Mouse (Mus musculus): ENCODE data around the gene Odc1. TPM values are rescaled to one million over a fixed set of nuclear protein-coding genes. Genes with fewer than 3 reads are reported as not detected.

Odc1 gene
- polyA plus RNA-seq, 1 experiment from 2014 or later, result 101 TPM

- no peak for DNase-seq (ENCODE audit: low spot score)
Measured at GRCm38 (mm10) chr12:17586011-17586410, 41.4 kb downstream of the Odc1 start.

GRCm38 (mm10) chr12:17588436-17588835 lies 43.8 kb downstream of the Odc1 start:
- no peak for DNase-seq (ENCODE audit: low spot score)

- no peak for DNase-seq (ENCODE audit: low spot score)
Measured at GRCm38 (mm10) chr12:17588906-17589612, 44.5 kb downstream of the Odc1 start.

GRCm38 (mm10) chr12:17591249-17591648 lies 46.7 kb downstream of the Odc1 start:
- no peak for DNase-seq (ENCODE audit: low spot score)

- no peak for DNase-seq (ENCODE audit: low spot score)
Measured at GRCm38 (mm10) chr12:17593956-17594355, 49.4 kb downstream of the Odc1 start.

GRCm38 (mm10) chr12:17594701-17595100 lies 50.1 kb downstream of the Odc1 start:
- DNase-seq (ENCODE audit: low spot score), result no peak

- DNase-seq (ENCODE audit: low spot score), result no peak
Measured at GRCm38 (mm10) chr12:17595166-17595565, 50.6 kb downstream of the Odc1 start.

Other genes with a start within 250 kb of the Odc1 start
- gene Atp6v1c2, start 215.4 kb upstream of the Odc1 start, polyA plus RNA-seq (2015; fragmentation: Nextera tagmentation; extraction: Ambion mirVana), result 0.33 and 0.44 TPM in 2 replicates
- 19.7 and 21.3 TPM in 2 replicates for gene Nol10, start 196.3 kb upstream of the Odc1 start, polyA plus RNA-seq (2015; fragmentation: Nextera tagmentation; extraction: Ambion mirVana)
- 145 and 152 TPM in 2 replicates for gene Hpcal1, start 146.1 kb downstream of the Odc1 start, polyA plus RNA-seq (2015; fragmentation: Nextera tagmentation; extraction: Ambion mirVana)

Measured in thymus, postnatal 0 days (tissue).